Mouse (Mus musculus): Measurements from ENCODE around the gene Ttc8.

DNA sequence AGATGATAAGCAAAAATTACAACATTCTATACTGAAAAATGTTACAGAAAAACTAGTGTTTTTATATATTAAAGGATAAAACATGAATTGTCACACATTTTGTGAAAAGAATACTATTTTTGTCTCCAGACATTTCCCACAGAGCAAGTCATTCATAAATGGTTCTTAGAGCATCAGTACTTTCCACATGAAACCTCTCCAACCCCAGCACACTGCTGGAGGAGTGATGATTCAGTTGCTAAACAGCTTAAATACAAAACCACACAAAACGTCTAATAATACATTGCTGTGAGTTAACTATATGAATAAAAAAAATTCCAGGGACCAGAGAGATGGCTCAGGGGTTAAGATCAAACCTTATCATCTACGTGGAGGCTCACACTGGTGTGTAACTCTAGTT lies 45.2 kb upstream of the Ttc8 start:
- TF ChIP-seq CTCF (IDR thresholded peaks at IDR 0.05; ENCODE audit: low read depth) (no peak), EP300 (IDR thresholded peaks at IDR 0.05; ENCODE audit: low read depth) (no peak)
